Mouse (Mus musculus) hindbrain, embryonic 13.5 days (tissue): Measurements from ENCODE around the gene Syt5. TPM values are rescaled to one million over a fixed set of nuclear protein-coding genes. Genes with fewer than 3 reads are reported as not detected.
A peak's percentile ranks its signal among the peaks of the same experiment; 100 is the strongest.

ENCODE experiments used
- ATAC-seq: fragments of 200-750 bp; cut with Nextera tagmentation; 2 replicates; pipeline ENCODE4 v1.8.0; 2017; ENCODE audit warnings: moderate TSS enrichment; ENCODE audit not compliant: low FRiP score
- H3K27ac ChIP-seq: fragments of 300-500 bp; sonication (generic); 2 replicates; pipeline ENCODE4 v1.5.1; 2015; ENCODE audit warnings: inconsistent platforms, mild to moderate bottlenecking, moderate library complexity
- H3K27me3 ChIP-seq: fragments of 300-500 bp; sonication (generic); 2 replicates; pipeline ENCODE4 v1.6.1; 2015; ENCODE audit warnings: mild to moderate bottlenecking, inconsistent platforms
- H3K36me3 ChIP-seq: fragments of 300-500 bp; sonication (generic); 2 replicates; pipeline ENCODE4 v1.6.1; 2015; ENCODE audit warnings: mild to moderate bottlenecking, inconsistent platforms
- H3K4me1 ChIP-seq: fragments of 300-500 bp; sonication (generic); replicated peaks from 2 replicates; pipeline ENCODE4 v1.6.1; 2015; ENCODE audit warnings: inconsistent platforms
- H3K4me2 ChIP-seq: fragments of 300-500 bp; sonication (generic); 2 replicates; pipeline ENCODE4 v1.6.1; 2015; ENCODE audit warnings: inconsistent platforms, mild to moderate bottlenecking, moderate library complexity
- H3K4me3 ChIP-seq: fragments of 300-500 bp; sonication (generic); 2 replicates; pipeline ENCODE4 v1.5.1; 2015; ENCODE audit warnings: mild to moderate bottlenecking, inconsistent platforms
- H3K9ac ChIP-seq: fragments of 300-500 bp; sonication (generic); 2 replicates; pipeline ENCODE4 v1.6.1; 2015; ENCODE audit warnings: mild to moderate bottlenecking, inconsistent platforms
- H3K9me3 ChIP-seq: fragments of 300-500 bp; sonication (generic); 2 replicates; pipeline ENCODE4 v1.6.1; 2016; ENCODE audit warnings: inconsistent platforms
- WGBS: fragments of 180-500 bp; shearing (Covaris S2); methylation state at CpG from one replicate; pipeline ENCODE4 v1.1.7; 2015; 5-methylcytosine and 5-hydroxymethylcytosine counted together
- polyA plus RNA-seq: library from polyadenylated mRNA; unstranded; fragments of >200 nt; fragmentation: Nextera tagmentation; extraction: Ambion mirVana; gene quantifications from 2 replicates; pipeline ENCODE4 v1.2.1, GENCODE M21; 2015

Gene Syt5
- polyA plus RNA-seq, 1 experiment from 2014 or later = 78.7 TPM

GRCm38 (mm10) chr7:4518487-4518886 lies 28.9 kb downstream of the Syt5 start:
- 92% methylated on average over 1 of the region's 1 CpGs for WGBS
- no peaks in the 10 kb centered on the region for H3K9me3 ChIP-seq
- no peaks in the 10 kb centered on the region for H3K36me3 ChIP-seq
- no peak overlapping the region for H3K4me2 ChIP-seq
- no peak overlapping the region for H3K4me3 ChIP-seq
- peaks cover 21% of the 10 kb centered on the region for H3K4me1 ChIP-seq
- H3K27me3 ChIP-seq = peaks cover 26% of the 10 kb centered on the region
- H3K9ac ChIP-seq = no peak overlapping the region
- H3K27ac ChIP-seq = no peak overlapping the region
- ATAC-seq = no peak

GRCm38 (mm10) chr7:4516332-4517050 lies 30.9 kb downstream of the Syt5 start, which contains the start of gene Tnnt1:
TSS of gene Tnnt1 (minus strand) at chr7:4516382.
- peaks cover 14% of the 10 kb centered on the region for H3K27me3 ChIP-seq
- ATAC-seq = no peak
- no peak within 1 kb of the TSS for H3K4me2 ChIP-seq
- H3K9me3 ChIP-seq = no peaks in the 10 kb centered on the region
- H3K4me3 ChIP-seq = no peak within 1 kb of the TSS
- peaks cover 21% of the 10 kb centered on the region for H3K4me1 ChIP-seq
- no peak within 1 kb of the TSS for H3K9ac ChIP-seq
- H3K27ac ChIP-seq = no peak within 1 kb of the TSS
- no peaks in the 10 kb centered on the region for H3K36me3 ChIP-seq
- 8% methylated on average over 4 of the region's 4 CpGs for WGBS

- H3K36me3 ChIP-seq = no peaks in the 10 kb centered on the region
- no peak overlapping the region for H3K9ac ChIP-seq
- no peak overlapping the region for H3K4me2 ChIP-seq
- no peak for ATAC-seq
- H3K4me1 ChIP-seq = peaks cover 16% of the 10 kb centered on the region
- H3K27me3 ChIP-seq = peaks cover 9% of the 10 kb centered on the region
- WGBS = 59% methylated on average over 6 of the region's 6 CpGs
- H3K9me3 ChIP-seq = no peaks in the 10 kb centered on the region
- no peak overlapping the region for H3K4me3 ChIP-seq
- no peak overlapping the region for H3K27ac ChIP-seq
These were observed 31.5 kb downstream of the Syt5 start for GRCm38 (mm10) chr7:4515853-4516252.

- peak overlapping the region; percentile 51; the same call in 1 of the 2 replicates for H3K9ac ChIP-seq
- no peaks in the 10 kb centered on the region for H3K9me3 ChIP-seq
- peaks cover 13% of the 10 kb centered on the region for H3K4me1 ChIP-seq
- H3K4me3 ChIP-seq = no peak overlapping the region
- no peak overlapping the region for H3K4me2 ChIP-seq
- ATAC-seq = 0 out of 2 replicates have a peak, but pooled peaks have one; percentile 15
- H3K27ac ChIP-seq = no peak overlapping the region
- WGBS = 61% methylated on average over 6 of the region's 6 CpGs
- H3K27me3 ChIP-seq = peaks cover 2% of the 10 kb centered on the region; the same call in 1 of the 2 replicates
- H3K36me3 ChIP-seq = no peaks in the 10 kb centered on the region
These were observed 33.3 kb downstream of the Syt5 start for GRCm38 (mm10) chr7:4513829-4514712.

- Histone ChIP-seq H3K9me3 (no peaks in the 10 kb centered on the region), H3K36me3 (no peaks in the 10 kb centered on the region), H3K27me3 (peaks cover 10% of the 10 kb centered on the region; the same call in 1 of the 2 replicates), H3K4me2 (no peak overlapping the region), H3K4me1 (peaks cover 13% of the 10 kb centered on the region), H3K9ac (no peak overlapping the region), H3K27ac (no peak overlapping the region), H3K4me3 (no peak overlapping the region)
- no peak for ATAC-seq
- WGBS = 34% methylated on average over 13 of the region's 13 CpGs
These were observed 34.1 kb downstream of the Syt5 start for GRCm38 (mm10) chr7:4513236-4513635.

GRCm38 (mm10) chr7:4511489-4512224 lies 35.7 kb downstream of the Syt5 start:
- 83% methylated on average over 8 of the region's 8 CpGs for WGBS
- H3K4me1 ChIP-seq = peaks cover 13% of the 10 kb centered on the region
- peaks cover 12% of the 10 kb centered on the region; the same call in 1 of the 2 replicates for H3K27me3 ChIP-seq
- no peak overlapping the region for H3K27ac ChIP-seq
- H3K36me3 ChIP-seq = no peaks in the 10 kb centered on the region
- no peak overlapping the region for H3K4me2 ChIP-seq
- H3K9ac ChIP-seq = no peak overlapping the region
- no peaks in the 10 kb centered on the region for H3K9me3 ChIP-seq
- no peak for ATAC-seq
- no peak overlapping the region for H3K4me3 ChIP-seq

- no peak overlapping the region for H3K4me3 ChIP-seq
- peak; percentile 54 for ATAC-seq
- H3K27ac ChIP-seq = no peak overlapping the region
- 0 out of 2 replicates have a peak, but pooled peaks cover 4% of the 10 kb centered on the region for H3K4me1 ChIP-seq
- no peak overlapping the region for H3K9ac ChIP-seq
- H3K36me3 ChIP-seq = no peaks in the 10 kb centered on the region
- peaks cover 12% of the 10 kb centered on the region; the same call in 1 of the 2 replicates for H3K27me3 ChIP-seq
- no peaks in the 10 kb centered on the region for H3K9me3 ChIP-seq
- WGBS = 12% methylated on average over 24 of the region's 24 CpGs
- H3K4me2 ChIP-seq = no peak overlapping the region
These were observed 37.3 kb downstream of the Syt5 start for GRCm38 (mm10) chr7:4509863-4510608.

- H3K4me3 ChIP-seq = no peak overlapping the region
- H3K27me3 ChIP-seq = peaks cover 12% of the 10 kb centered on the region; the same call in 1 of the 2 replicates
- 92% methylated on average over 8 of the region's 8 CpGs for WGBS
- no peaks in the 10 kb centered on the region for H3K4me1 ChIP-seq
- no peaks in the 10 kb centered on the region for H3K36me3 ChIP-seq
- no peak overlapping the region for H3K4me2 ChIP-seq
- H3K9ac ChIP-seq = no peak overlapping the region
- H3K27ac ChIP-seq = no peak overlapping the region
- no peaks in the 10 kb centered on the region for H3K9me3 ChIP-seq
- no peak for ATAC-seq
These were observed 38.6 kb downstream of the Syt5 start for GRCm38 (mm10) chr7:4508739-4509116.

- Histone ChIP-seq H3K36me3 (no peaks in the 10 kb centered on the region), H3K27ac (no peak overlapping the region), H3K27me3 (peaks cover 12% of the 10 kb centered on the region; the same call in 1 of the 2 replicates), H3K9me3 (no peaks in the 10 kb centered on the region), H3K4me1 (no peaks in the 10 kb centered on the region), H3K9ac (no peak overlapping the region), H3K4me3 (no peak overlapping the region), H3K4me2 (no peak overlapping the region)
- WGBS = 78% methylated on average over 25 of the region's 32 CpGs
- ATAC-seq = no peak
These were observed 39.1 kb downstream of the Syt5 start for GRCm38 (mm10) chr7:4508062-4508738.

GRCm38 (mm10) chr7:4507220-4507619 lies 40.1 kb downstream of the Syt5 start:
- Histone ChIP-seq H3K4me2 (no peak overlapping the region), H3K36me3 (no peaks in the 10 kb centered on the region), H3K9me3 (no peaks in the 10 kb centered on the region), H3K9ac (no peak overlapping the region), H3K4me3 (no peak overlapping the region), H3K27me3 (peaks cover 12% of the 10 kb centered on the region; the same call in 1 of the 2 replicates), H3K27ac (no peak overlapping the region), H3K4me1 (0 out of 2 replicates have a peak, but pooled peaks cover 3% of the 10 kb centered on the region)
- ATAC-seq = no peak
- 59% methylated on average over 3 of the region's 4 CpGs for WGBS
